Mouse (Mus musculus) liver, adult 2 months (tissue): ENCODE results near the gene Olfr1309.

ENCODE experiments used
- CTCF ChIP-seq: fragments of 200-500 bp; IDR thresholded peaks from 2 replicates; pipeline ENCODE4 v1.5.1; 2011; ENCODE audit warnings: low read depth, low read length, control low read depth
- POLR2A ChIP-seq: fragments of 200-500 bp; IDR thresholded peaks from 2 replicates; pipeline ENCODE4 v1.6.1; 2011; ENCODE audit warnings: low read length, control low read depth; ENCODE audit not compliant: insufficient read depth; ENCODE audit errors: extremely low read depth

DNA sequence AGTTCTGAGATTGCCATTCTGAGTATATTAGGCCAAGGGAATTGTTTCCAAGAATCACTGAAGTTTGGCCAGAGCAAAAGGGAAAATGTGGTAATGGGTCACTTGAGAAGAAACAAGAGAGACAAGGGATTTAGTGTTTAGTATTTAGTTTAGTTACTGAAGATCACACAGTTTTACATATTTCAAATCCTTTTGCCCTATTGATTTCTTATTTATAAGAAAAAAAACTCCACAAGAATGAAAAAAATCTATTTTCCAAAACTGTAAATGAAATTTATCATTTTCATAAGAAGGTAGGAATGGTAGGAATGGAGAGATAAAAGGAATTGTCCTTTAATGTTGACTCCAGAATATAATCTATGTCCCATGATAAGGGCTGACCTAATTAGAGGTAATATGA lies 22.5 kb upstream of the Olfr1309 start, which contains the start of gene Olfr1310:
- TF ChIP-seq CTCF = no peak
- TF ChIP-seq POLR2A = no peak
